Mouse (Mus musculus) adrenal gland (tissue): ENCODE data around the gene Slfn5.
"Not testable (repeated sequence)": the region's sequence is repeated elsewhere in the genome, so short reads cannot be mapped to it uniquely, and the experiment has no call there.

ENCODE experiments used
- intact Hi-C: fragments of 180-260 bp; cut with DNase I; formaldehyde crosslinking; loops from one replicate; pipeline ENCODE4 v1.15.1; 2025

The Slfn5 gene

GRCm38 (mm10) chr11:82943336-82943735 lies 7.8 kb upstream of the Slfn5 start:
- intact Hi-C loops: no loop called here

GRCm38 (mm10) chr11:82945636-82946035 lies 5.5 kb upstream of the Slfn5 start:
- intact Hi-C loops: no loop called here

- intact Hi-C loops: no loop called here
Observed at GRCm38 (mm10) chr11:82947457-82947856, 3.7 kb upstream of the Slfn5 start.

- intact Hi-C loops: no loop called here
Observed at GRCm38 (mm10) chr11:82949036-82949435, 2.1 kb upstream of the Slfn5 start.

DNA sequence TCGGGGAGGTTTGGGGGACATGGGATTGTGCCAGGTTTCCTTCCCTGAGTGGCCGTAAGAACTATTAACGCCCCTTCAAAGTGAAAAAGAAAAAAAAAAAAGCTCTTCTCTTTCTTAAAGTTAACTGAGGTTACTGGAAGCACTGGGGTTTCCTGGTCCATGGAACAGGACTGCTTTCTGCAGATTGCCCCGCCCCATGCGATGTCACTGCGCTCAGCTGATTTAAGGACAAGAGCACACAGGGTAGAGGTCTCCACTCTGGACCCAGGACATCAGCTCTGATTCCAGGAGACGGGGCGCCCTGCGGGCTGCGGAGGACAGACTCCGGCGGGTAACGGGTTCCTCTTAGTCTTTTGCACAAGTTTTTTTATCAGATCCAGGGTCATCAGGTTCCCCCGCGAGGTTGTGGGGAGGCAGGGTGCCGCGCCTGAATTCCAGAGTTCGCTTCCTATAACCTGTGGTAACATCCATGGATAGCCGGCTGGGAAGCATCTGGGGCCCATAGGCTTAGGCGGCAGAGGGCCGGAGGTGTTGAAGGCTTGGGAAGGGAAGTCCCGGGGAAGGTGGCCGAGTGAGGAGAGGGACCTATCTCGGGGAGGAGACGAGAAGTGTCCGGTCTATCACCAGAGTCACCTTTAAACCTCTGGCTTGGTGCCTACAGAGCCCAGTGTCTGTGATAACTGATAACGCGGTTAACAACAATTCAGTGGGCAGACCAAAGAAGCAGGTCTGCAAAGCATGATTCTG lies 889 bp downstream of the Slfn5 start:
- intact Hi-C loops: no loop called here

GRCm38 (mm10) chr11:82952612-82953542 lies 1.7 kb downstream of the Slfn5 start:
- intact Hi-C loops: no loop called here

DNA sequence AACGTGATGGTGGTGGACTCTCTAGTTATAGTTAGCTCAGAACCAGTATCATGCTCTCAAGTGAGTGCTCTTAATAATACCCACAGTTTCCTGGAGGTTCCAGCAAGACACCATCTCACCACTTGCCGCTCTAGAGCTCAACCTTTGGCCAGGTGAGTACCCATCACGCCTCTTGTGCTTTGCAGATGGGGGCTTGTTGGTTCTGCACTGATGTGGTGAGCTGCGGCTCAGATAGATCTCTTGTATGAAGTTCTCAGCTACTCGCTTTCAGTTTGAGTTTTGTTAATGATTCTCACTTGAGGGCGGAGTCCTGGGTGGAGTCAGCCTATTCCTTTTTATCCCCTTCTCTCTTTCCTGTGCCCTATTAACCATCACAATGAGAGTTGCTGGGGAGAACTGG lies 3.5 kb downstream of the Slfn5 start:
- intact Hi-C loops: no loop called here

GRCm38 (mm10) chr11:82956925-82957324 lies 5.8 kb downstream of the Slfn5 start:
- intact Hi-C loops: no loop called here

DNA sequence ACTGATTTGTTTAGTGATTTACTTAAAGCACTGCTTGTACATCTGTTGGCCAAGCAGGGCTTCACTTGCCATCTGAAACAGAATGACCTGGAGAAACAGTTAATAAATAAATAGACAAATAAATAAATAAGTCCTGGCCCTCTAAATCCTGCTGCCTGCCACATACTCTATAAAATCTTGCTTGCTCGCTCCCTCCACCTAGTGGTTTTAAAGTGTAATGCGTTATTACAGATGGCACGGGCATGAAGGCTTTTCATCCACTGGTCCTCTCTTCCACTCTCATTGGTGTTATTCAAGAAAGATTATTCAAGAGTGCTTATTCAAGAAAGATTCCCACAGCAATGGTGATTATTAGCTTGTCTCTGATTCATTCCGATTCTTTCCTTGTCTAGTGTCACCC lies 8.5 kb downstream of the Slfn5 start:
- intact Hi-C loops: loop anchor here (1.0 kb wide), 1 partner anchor 44 kb away; no protein-coding TSS in a partner anchor

DNA sequence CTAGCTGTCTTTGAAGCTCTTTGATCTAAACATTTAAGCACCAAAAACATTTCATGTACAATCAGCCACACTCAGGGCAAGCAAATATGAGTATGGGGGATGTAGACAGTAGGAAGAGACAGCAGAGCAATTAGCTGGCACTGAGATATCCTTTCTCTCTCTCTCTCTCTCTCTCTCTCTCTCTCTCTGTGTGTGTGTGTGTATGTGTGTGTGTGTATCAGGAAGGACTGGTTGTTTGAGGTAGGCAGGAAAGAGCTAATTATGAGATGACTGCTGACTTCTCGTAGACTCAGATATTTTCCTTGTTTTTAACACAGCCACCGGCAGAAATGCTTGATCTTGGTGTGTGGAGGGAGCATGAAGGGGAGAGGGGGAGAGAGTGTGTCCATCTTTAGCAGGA lies 10.6 kb downstream of the Slfn5 start:
- intact Hi-C loops: no loop called here

DNA sequence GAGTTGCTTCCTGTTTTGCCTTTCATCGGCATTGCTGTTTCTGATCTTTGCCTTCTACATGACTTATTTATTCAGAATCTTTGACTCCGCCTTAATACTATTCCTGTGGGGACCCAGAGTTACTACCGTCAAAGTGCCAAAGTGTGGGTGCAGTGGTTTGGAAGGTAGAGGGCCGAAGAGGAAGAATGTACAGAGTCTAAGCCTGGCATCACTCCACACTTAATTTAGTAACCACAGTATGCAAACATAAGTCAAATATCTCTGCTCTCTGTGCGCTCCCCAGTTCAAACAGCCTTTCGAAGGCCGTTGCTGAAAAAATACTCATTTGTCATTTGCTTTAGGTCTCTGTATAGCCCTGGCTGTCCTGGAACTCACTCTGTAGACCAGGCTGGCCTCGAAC lies 11.1 kb downstream of the Slfn5 start:
- intact Hi-C loops: no loop called here

GRCm38 (mm10) chr11:82970712-82971589 lies 19.8 kb downstream of the Slfn5 start:
- intact Hi-C loops: no loop called here

GRCm38 (mm10) chr11:82971590-82971974 lies 20.4 kb downstream of the Slfn5 start:
- intact Hi-C loops: no loop called here

DNA sequence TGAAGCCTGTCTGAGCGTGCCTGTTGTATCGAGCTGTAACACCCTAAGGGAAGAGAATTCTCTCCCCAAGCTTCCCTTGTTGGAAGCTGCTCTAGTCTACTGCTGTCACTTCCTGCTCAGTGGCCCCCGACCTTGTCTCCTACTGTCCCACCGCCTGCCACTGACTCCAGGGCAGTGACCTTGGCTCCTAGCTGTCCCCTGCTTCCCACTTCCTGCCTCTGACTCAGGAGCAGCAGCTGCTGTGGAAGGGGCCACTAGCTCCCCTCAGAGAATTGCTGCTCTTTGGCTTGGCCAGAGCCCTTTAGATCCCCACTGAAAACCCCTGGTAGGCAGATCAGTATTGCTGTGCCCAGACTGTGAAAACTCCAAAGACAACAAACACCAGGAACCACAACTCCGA lies 22.8 kb downstream of the Slfn5 start:
- intact Hi-C loops: no loop called here

GRCm38 (mm10) chr11:82982409-82982808 lies 31.3 kb downstream of the Slfn5 start:
- intact Hi-C loops: not testable (repeated sequence)

DNA sequence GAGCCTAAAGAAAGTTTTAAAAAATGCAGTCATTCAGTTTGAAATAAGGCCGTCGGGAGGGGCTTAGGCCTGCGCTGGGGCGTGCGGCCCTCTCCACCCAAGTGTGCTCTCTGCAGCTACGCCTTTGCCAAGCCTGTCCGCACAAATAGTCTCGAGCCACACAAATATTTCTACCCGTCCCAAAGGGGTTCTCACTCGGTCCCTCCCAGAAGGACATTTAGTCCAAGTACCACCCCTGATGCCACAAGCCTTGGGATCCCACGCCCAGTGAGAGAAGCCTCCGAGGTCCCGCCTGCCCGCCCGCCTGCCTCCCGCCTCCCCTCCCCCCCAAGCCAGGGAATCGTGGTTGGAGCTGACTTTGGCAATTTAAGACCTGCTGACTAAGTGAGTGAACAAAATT lies 32.0 kb downstream of the Slfn5 start:
- intact Hi-C loops: no loop called here

DNA sequence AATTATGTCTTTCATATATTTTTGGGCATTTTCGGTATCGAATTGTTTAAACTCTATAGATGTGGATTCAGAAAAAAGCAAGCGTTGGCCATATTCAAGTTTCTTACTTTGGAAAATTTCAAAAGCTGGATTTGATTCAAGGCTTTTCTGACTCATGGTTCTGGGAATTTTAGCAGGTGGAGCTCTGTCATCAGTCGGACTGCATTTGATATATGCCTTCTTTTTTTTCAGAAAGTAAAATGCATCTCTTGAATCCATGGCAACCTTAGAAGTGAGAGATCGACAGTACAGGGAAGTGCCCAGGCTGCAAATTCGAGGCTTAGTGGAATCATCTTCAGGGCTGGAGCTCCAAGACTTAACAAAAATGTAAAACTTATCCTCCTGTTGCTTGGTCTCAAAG lies 36.5 kb downstream of the Slfn5 start:
- intact Hi-C loops: no loop called here

DNA sequence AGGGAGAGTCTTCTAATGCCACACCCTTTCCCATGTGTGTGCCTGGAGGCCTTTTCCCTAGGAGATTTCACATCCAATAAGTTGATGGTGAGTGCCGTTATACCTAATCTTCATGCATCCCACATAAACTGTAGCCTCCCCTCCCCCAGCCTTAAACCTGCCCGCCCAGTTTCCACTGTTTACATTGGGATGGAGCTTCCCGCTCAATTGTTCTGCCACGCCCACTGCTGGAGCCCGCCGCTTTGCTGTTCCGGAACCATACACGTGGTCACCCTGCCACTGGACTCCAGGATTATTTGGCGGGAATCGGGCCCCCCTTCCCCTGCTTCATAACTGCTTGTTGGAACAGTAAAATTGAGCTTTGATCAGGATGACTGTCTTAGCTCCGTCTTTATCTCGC lies 38.2 kb downstream of the Slfn5 start:
- intact Hi-C loops: no loop called here

DNA sequence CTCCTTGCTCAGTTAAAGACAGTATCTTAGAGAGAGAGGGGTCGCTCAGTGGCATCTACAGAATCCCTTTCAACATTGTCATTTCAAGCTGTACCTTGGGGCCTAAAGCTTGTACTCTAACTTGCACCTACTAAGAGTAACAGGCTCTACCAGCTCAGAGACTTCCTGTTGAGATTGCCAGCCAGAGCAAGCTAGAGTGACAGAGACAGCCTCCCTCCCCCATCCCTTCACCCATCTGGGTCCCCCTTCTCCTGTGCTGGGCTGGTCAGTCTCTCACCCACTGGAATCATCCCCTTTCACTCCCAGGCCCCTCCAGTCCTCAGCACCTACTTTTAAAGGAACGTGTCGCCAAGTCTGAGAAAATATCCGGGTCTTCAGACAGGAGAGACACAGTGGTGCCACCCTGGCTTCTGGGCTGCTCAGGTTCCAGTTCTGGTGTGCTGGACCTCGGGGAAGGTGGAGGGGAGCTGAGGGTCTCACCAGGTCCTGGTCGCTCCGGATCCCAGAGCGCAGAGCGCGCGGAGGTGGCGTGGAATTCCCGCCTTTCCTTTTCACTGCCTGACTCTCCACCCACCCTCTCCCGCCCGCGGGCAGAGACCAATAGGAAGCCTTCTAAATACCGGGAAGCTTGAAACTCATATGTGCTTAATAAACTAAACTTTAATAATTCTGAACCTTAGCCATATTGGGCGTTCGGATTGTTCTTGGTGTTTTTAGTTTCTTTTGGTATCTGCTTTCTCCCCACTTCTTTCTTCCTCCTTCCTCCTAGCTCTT lies 39.6 kb downstream of the Slfn5 start:
- intact Hi-C loops: not testable (repeated sequence)

- intact Hi-C loops: no loop called here
Observed at GRCm38 (mm10) chr11:82991469-82992166, 40.5 kb downstream of the Slfn5 start, which contains the start of gene Slfn9. Slfn9 (minus strand) TSS chr11:82991830.
